Mouse (Mus musculus): ENCODE results near the gene Actr6. TPM values are rescaled to one million over a fixed set of nuclear protein-coding genes. Genes with fewer than 3 reads are reported as not detected.
"Not testable (repeated sequence)": the region's sequence is repeated elsewhere in the genome, so short reads cannot be mapped to it uniquely, and the experiment has no call there.

The Actr6 gene
- polyA plus RNA-seq, 1 experiment from 2014 or later, result 21.5 TPM

DNA sequence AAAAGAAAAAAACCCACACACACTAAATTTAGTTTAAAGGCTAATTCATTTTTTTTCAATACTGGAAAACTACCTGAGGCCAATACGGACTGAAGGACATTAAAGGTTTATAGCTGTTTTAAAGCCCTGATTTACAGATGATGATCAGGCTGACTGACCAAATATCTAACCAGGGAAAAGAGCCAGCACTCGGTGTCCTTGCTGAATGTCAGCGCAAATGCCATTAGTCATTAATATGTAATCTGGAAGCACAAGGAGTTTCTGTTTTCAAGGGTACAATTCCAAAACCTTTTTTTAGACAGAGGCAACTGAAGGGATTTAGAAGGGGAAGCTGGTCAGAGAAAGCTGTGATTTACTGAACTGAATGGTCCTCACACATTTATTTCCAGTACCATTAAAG is 11.3 kb downstream of the Actr6 start:
- Histone ChIP-seq H3K9me3 (ENCODE audit: control insufficient read depth, low read length) (no peaks in the 10 kb centered on the region), H3K4me3 (ENCODE audit: low read length) (no peak overlapping the region), H3K27me3 (replicated peaks; ENCODE audit: control insufficient read depth, insufficient read depth, low read length) (no peaks in the 10 kb centered on the region), H3K36me3 (ENCODE audit: control insufficient read depth, insufficient read depth, low read length) (peaks cover 9% of the 10 kb centered on the region), H3K4me2 (ENCODE audit: low read depth, low read length) (no peak overlapping the region), H3K9ac (ENCODE audit: low read depth, low read length) (no peak overlapping the region), H3K4me1 (ENCODE audit: control insufficient read depth, insufficient read depth, low read length) (no peaks in the 10 kb centered on the region), H3K27ac (ENCODE audit: low read length) (no peak overlapping the region)
- 86% methylated on average over 3 of the region's 3 CpGs for WGBS
- ATAC-seq, result no peak

GRCm38 (mm10) chr10:89720252-89720651 is 11.8 kb downstream of the Actr6 start:
- H3K4me2 ChIP-seq (ENCODE audit: low read depth, low read length), result no peak overlapping the region
- no peak for ATAC-seq
- no peak overlapping the region for H3K27ac ChIP-seq (ENCODE audit: low read length)
- no peaks in the 10 kb centered on the region for H3K27me3 ChIP-seq (replicated peaks; ENCODE audit: control insufficient read depth, insufficient read depth, low read length)
- no peak overlapping the region for H3K4me3 ChIP-seq (ENCODE audit: low read length)
- H3K9ac ChIP-seq (ENCODE audit: low read depth, low read length), result no peak overlapping the region
- no peaks in the 10 kb centered on the region for H3K4me1 ChIP-seq (ENCODE audit: control insufficient read depth, insufficient read depth, low read length)
- peaks cover 8% of the 10 kb centered on the region for H3K36me3 ChIP-seq (ENCODE audit: control insufficient read depth, insufficient read depth, low read length)
- no peaks in the 10 kb centered on the region for H3K9me3 ChIP-seq (ENCODE audit: control insufficient read depth, low read length)

GRCm38 (mm10) chr10:89714910-89715309 is 17.2 kb downstream of the Actr6 start:
- ATAC-seq, result no peak
- WGBS, result 76% methylated on average over 10 of the region's 10 CpGs
- H3K27me3 ChIP-seq (replicated peaks; ENCODE audit: control insufficient read depth, insufficient read depth, low read length), result no peaks in the 10 kb centered on the region
- H3K4me3 ChIP-seq (ENCODE audit: low read length), result no peak overlapping the region
- no peaks in the 10 kb centered on the region for H3K4me1 ChIP-seq (ENCODE audit: control insufficient read depth, insufficient read depth, low read length)
- no peak overlapping the region for H3K9ac ChIP-seq (ENCODE audit: low read depth, low read length)
- H3K9me3 ChIP-seq (ENCODE audit: control insufficient read depth, low read length), result no peaks in the 10 kb centered on the region
- H3K36me3 ChIP-seq (ENCODE audit: control insufficient read depth, insufficient read depth, low read length), result no peaks in the 10 kb centered on the region
- no peak overlapping the region for H3K27ac ChIP-seq (ENCODE audit: low read length)
- no peak overlapping the region for H3K4me2 ChIP-seq (ENCODE audit: low read depth, low read length)

- Histone ChIP-seq H3K27me3 (replicated peaks; ENCODE audit: control insufficient read depth, insufficient read depth, low read length) (no peaks in the 10 kb centered on the region), H3K4me3 (ENCODE audit: low read length) (0 out of 2 replicates have a peak overlapping the region, but pooled peaks have one; percentile 19), H3K9ac (ENCODE audit: low read depth, low read length) (no peak overlapping the region), H3K9me3 (ENCODE audit: control insufficient read depth, low read length) (no peaks in the 10 kb centered on the region), H3K4me1 (ENCODE audit: control insufficient read depth, insufficient read depth, low read length) (no peaks in the 10 kb centered on the region), H3K4me2 (ENCODE audit: low read depth, low read length) (peak overlapping the region; percentile 34), H3K27ac (ENCODE audit: low read length) (no peak overlapping the region), H3K36me3 (ENCODE audit: control insufficient read depth, insufficient read depth, low read length) (no peaks in the 10 kb centered on the region)
- no peak for ATAC-seq
- 28% methylated on average over 10 of the region's 10 CpGs for WGBS
Observed at GRCm38 (mm10) chr10:89708720-89709119, 23.4 kb downstream of the Actr6 start.

GRCm38 (mm10) chr10:89707397-89707796 is 24.7 kb downstream of the Actr6 start:
- Histone ChIP-seq H3K9me3 (ENCODE audit: control insufficient read depth, low read length) (no peaks in the 10 kb centered on the region), H3K4me2 (ENCODE audit: low read depth, low read length) (no peak overlapping the region), H3K27me3 (replicated peaks; ENCODE audit: control insufficient read depth, insufficient read depth, low read length) (no peaks in the 10 kb centered on the region), H3K4me1 (ENCODE audit: control insufficient read depth, insufficient read depth, low read length) (no peaks in the 10 kb centered on the region), H3K36me3 (ENCODE audit: control insufficient read depth, insufficient read depth, low read length) (no peaks in the 10 kb centered on the region), H3K9ac (ENCODE audit: low read depth, low read length) (no peak overlapping the region), H3K4me3 (ENCODE audit: low read length) (no peak overlapping the region), H3K27ac (ENCODE audit: low read length) (no peak overlapping the region)
- no peak for ATAC-seq
- WGBS, result 75% methylated on average over 3 of the region's 3 CpGs

GRCm38 (mm10) chr10:89703042-89703441 is 29.1 kb downstream of the Actr6 start:
- no peak overlapping the region for H3K9ac ChIP-seq (ENCODE audit: low read depth, low read length)
- H3K27ac ChIP-seq (ENCODE audit: low read length), result no peak overlapping the region
- H3K4me3 ChIP-seq (ENCODE audit: low read length), result no peak overlapping the region
- no peaks in the 10 kb centered on the region for H3K4me1 ChIP-seq (ENCODE audit: control insufficient read depth, insufficient read depth, low read length)
- no peaks in the 10 kb centered on the region for H3K9me3 ChIP-seq (ENCODE audit: control insufficient read depth, low read length)
- H3K36me3 ChIP-seq (ENCODE audit: control insufficient read depth, insufficient read depth, low read length), result no peaks in the 10 kb centered on the region
- WGBS, result 49% methylated on average over 5 of the region's 5 CpGs
- no peaks in the 10 kb centered on the region for H3K27me3 ChIP-seq (replicated peaks; ENCODE audit: control insufficient read depth, insufficient read depth, low read length)
- no peak overlapping the region for H3K4me2 ChIP-seq (ENCODE audit: low read depth, low read length)
- no peak for ATAC-seq

- Histone ChIP-seq H3K4me1 (ENCODE audit: control insufficient read depth, insufficient read depth, low read length) (no peaks in the 10 kb centered on the region), H3K4me3 (ENCODE audit: low read length) (no peak overlapping the region), H3K9me3 (ENCODE audit: control insufficient read depth, low read length) (no peaks in the 10 kb centered on the region), H3K9ac (ENCODE audit: low read depth, low read length) (no peak overlapping the region), H3K36me3 (ENCODE audit: control insufficient read depth, insufficient read depth, low read length) (no peaks in the 10 kb centered on the region), H3K27ac (ENCODE audit: low read length) (no peak overlapping the region), H3K4me2 (ENCODE audit: low read depth, low read length) (no peak overlapping the region), H3K27me3 (replicated peaks; ENCODE audit: control insufficient read depth, insufficient read depth, low read length) (no peaks in the 10 kb centered on the region)
- no peak for ATAC-seq
- 92% methylated on average over 3 of the region's 3 CpGs for WGBS
Observed at GRCm38 (mm10) chr10:89697956-89698355, 34.1 kb downstream of the Actr6 start.

GRCm38 (mm10) chr10:89696270-89696669 is 35.8 kb downstream of the Actr6 start:
- not testable (repeated sequence) for H3K27ac ChIP-seq (ENCODE audit: low read length); H3K36me3 ChIP-seq (ENCODE audit: control insufficient read depth, insufficient read depth, low read length); H3K4me3 ChIP-seq (ENCODE audit: low read length); H3K9me3 ChIP-seq (ENCODE audit: control insufficient read depth, low read length); H3K4me2 ChIP-seq (ENCODE audit: low read depth, low read length); H3K9ac ChIP-seq (ENCODE audit: low read depth, low read length); H3K4me1 ChIP-seq (ENCODE audit: control insufficient read depth, insufficient read depth, low read length); H3K27me3 ChIP-seq (replicated peaks; ENCODE audit: control insufficient read depth, insufficient read depth, low read length); ATAC-seq
- 81% methylated on average over 2 of the region's 2 CpGs for WGBS

DNA sequence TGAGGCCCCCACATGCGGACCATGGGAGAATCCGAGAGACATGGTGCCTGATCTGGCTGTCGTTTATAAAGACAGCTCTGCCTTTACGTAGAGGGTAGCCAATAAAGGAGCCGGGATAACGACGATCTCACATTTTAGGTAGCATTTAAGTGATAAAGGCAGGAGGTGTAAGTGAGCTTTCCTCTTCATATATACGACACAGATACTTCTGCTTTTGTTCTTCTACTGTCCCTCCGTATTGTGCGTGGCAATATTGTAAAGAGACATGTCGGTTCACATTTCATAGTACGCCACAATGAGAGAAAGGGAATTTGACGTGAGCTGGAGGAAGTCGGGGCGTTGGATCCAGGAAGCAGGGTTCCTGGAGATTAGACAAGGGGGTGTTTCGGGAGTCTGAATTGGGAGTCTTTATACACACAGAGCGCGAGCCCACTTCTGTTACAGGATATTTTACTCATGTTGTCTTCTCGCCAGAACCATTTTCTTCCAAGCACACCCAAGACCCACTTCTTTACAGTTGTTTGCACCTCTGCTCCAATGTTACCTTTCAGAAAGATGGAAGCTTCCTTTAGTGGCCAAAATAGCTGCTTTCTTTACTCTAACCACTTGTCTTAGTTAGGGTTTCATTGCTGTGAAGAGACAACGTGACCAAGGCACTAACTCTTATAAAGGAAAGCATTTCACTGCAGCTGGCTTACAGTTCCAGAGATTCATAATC is 36.7 kb downstream of the Actr6 start:
- 80% methylated on average over 20 of the region's 20 CpGs for WGBS
- ATAC-seq, result no peak
- H3K36me3 ChIP-seq (ENCODE audit: control insufficient read depth, insufficient read depth, low read length), result no peaks in the 10 kb centered on the region

GRCm38 (mm10) chr10:89690021-89690420 is 42.1 kb downstream of the Actr6 start:
- no peak overlapping the region for H3K4me2 ChIP-seq (ENCODE audit: low read depth, low read length)
- no peaks in the 10 kb centered on the region for H3K36me3 ChIP-seq (ENCODE audit: control insufficient read depth, insufficient read depth, low read length)
- H3K9me3 ChIP-seq (ENCODE audit: control insufficient read depth, low read length), result no peaks in the 10 kb centered on the region
- no peak overlapping the region for H3K4me3 ChIP-seq (ENCODE audit: low read length)
- H3K27me3 ChIP-seq (replicated peaks; ENCODE audit: control insufficient read depth, insufficient read depth, low read length), result no peaks in the 10 kb centered on the region
- H3K27ac ChIP-seq (ENCODE audit: low read length), result no peak overlapping the region
- H3K4me1 ChIP-seq (ENCODE audit: control insufficient read depth, insufficient read depth, low read length), result peaks cover 10% of the 10 kb centered on the region
- no peak for ATAC-seq
- WGBS, result 59% methylated on average over 8 of the region's 8 CpGs
- no peak overlapping the region for H3K9ac ChIP-seq (ENCODE audit: low read depth, low read length)

More for the DNA sequence above, 36.7 kb downstream of the Actr6 start:
- H3K4me3 ChIP-seq (ENCODE audit: low read length), result no peak overlapping the region
- no peak overlapping the region for H3K9ac ChIP-seq (ENCODE audit: low read depth, low read length)
- no peaks in the 10 kb centered on the region for H3K4me1 ChIP-seq (ENCODE audit: control insufficient read depth, insufficient read depth, low read length)
- H3K9me3 ChIP-seq (ENCODE audit: control insufficient read depth, low read length), result no peaks in the 10 kb centered on the region
- no peak overlapping the region for H3K27ac ChIP-seq (ENCODE audit: low read length)
- no peaks in the 10 kb centered on the region for H3K27me3 ChIP-seq (replicated peaks; ENCODE audit: control insufficient read depth, insufficient read depth, low read length)
- H3K4me2 ChIP-seq (ENCODE audit: low read depth, low read length), result no peak overlapping the region

All from intestine, embryonic 16.5 days (tissue).